In the genomic region with DNA sequence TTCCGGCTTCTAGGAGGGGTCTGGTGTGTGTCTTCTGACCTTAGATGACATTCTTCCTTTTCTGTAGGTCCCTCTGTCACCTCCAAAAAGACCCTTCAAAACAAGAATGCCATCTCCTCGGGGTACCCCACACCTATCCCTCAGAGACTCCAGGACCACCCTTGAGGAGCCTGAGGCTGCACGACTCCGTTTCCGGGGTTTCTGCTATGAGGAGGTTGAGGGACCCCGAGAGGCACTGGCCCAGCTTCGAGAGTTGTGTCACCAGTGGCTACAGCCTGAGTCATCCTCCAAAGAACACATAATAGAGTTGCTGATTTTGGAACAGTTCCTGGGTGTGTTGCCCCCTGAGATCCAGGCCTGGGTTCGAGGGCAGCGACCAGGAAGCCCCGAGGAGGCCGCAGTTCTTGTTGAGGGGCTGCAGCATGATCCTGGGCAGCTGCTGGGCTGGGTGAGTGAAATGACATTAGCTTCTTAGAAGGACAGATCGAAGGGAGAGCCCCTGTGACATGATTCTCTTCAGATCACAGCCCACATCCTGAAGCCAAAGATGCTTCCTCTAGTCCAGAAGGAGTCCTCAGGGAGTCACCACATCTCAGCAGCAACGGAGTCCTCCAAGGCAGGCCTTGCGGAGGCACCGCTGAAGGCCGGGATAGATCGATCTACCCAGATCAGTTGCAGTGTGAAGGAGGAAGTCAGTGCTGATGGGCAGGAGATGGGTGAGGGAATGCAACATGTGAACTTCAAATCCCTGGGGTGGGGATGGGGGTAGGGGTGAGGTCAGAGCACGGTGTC, we compare ENCODE assay signal across 8 mouse cellular contexts. TPM values are rescaled to one million over a fixed set of nuclear protein-coding genes. Genes with fewer than 3 reads are reported as not detected.
DNase-seq lines count a peak whose midpoint lies in the region; ATAC-seq and TF ChIP-seq lines count a peak whose summit lies in the region.

No protein-coding gene starts in this region.

- no peak for TF ChIP-seq CTCF in testis, adult 2 months (IDR thresholded peaks at IDR 0.05; ENCODE audit: control insufficient read depth, insufficient read depth, insufficient replicate concordance, low read depth, low read length)
- no peak for TF ChIP-seq CTCF in stomach, postnatal 0 days (IDR thresholded peaks at IDR 0.05; ENCODE audit: low read depth)

- H3K4me1 ChIP-seq in testis, adult 2 months (ENCODE audit: control insufficient read depth, insufficient read depth, low read length) = peaks cover 9% of the 10 kb centered on the region
- peaks cover 7% of the 10 kb centered on the region for H3K4me1 ChIP-seq in limb, embryonic 14.5 days (ENCODE audit: control insufficient read depth, insufficient read depth, low read length)
- no peaks in the 10 kb centered on the region for H3K4me1 ChIP-seq in stomach, postnatal 0 days (replicated peaks; ENCODE audit: control insufficient read depth, insufficient read depth)

- no peaks in the 10 kb centered on the region for H3K27me3 ChIP-seq in testis, adult 2 months (ENCODE audit: control insufficient read depth, insufficient read depth, low read length)
- H3K27me3 ChIP-seq in limb, embryonic 14.5 days (ENCODE audit: control insufficient read depth, insufficient read depth, low read length) = no peaks in the 10 kb centered on the region
- H3K27me3 ChIP-seq in stomach, postnatal 0 days (ENCODE audit: control insufficient read depth, insufficient read depth, low read length) = no peaks in the 10 kb centered on the region

- no peak for TF ChIP-seq POLR2A in testis, adult 2 months (IDR thresholded peaks at IDR 0.05; ENCODE audit: control insufficient read depth, low read depth, low read length)
- no peak for TF ChIP-seq POLR2A in limb, embryonic 14.5 days (IDR thresholded peaks at IDR 0.05; ENCODE audit: borderline replicate concordance, extremely low read depth, insufficient read depth, insufficient read length)

- no peaks in the 10 kb centered on the region for H3K9me3 ChIP-seq in limb, embryonic 14.5 days (ENCODE audit: control insufficient read depth, low read length)
- no peaks in the 10 kb centered on the region for H3K9me3 ChIP-seq in stomach, postnatal 0 days (ENCODE audit: control insufficient read depth, low read length)

- DNase-seq in adrenal gland, adult (ENCODE audit: inconsistent age in 2 of 2, low spot score in 1 of 2) = peak; percentile 43 to 66
- DNase-seq in adrenal gland, postnatal 36 days = no peak
- DNase-seq in testis, postnatal 14 days (ENCODE audit: low spot score) = no peak
- DNase-seq in limb, embryonic 14.5 days (ENCODE audit: low spot score) = no peak
- no peak for DNase-seq in stomach, postnatal 0 days (ENCODE audit: low spot score)
- DNase-seq in embryo, embryonic 10.5 days (ENCODE audit: low spot score) = no peak

- no peak for ATAC-seq in limb, embryonic 14.5 days (ENCODE audit: low FRiP score, low read depth)
- ATAC-seq in stomach, postnatal 0 days (ENCODE audit: low FRiP score, low TSS enrichment) = no peak
- no peak for ATAC-seq in inflammation-experienced regulatory T-cells, adult 6 months

- peak overlapping the region; percentile 64 for H3K4me2 ChIP-seq in limb, embryonic 14.5 days (replicated peaks; ENCODE audit: low read depth, low read length, severe bottlenecking)
- peak overlapping the region; percentile 66 for H3K4me2 ChIP-seq in stomach, postnatal 0 days (replicated peaks; ENCODE audit: low read depth)

- peak overlapping the region; percentile 91 for H3K4me3 ChIP-seq in testis, adult 2 months (ENCODE audit: control insufficient read depth, low read depth, low read length)
- peak overlapping the region; percentile 60 for H3K4me3 ChIP-seq in limb, embryonic 14.5 days (replicated peaks; ENCODE audit: low read length)
- H3K4me3 ChIP-seq in stomach, postnatal 0 days (ENCODE audit: low read depth, low read length) = no peak overlapping the region

- no peak for TF ChIP-seq EP300 in stomach, postnatal 0 days (optimal IDR thresholded peaks at IDR 0.05)

- H3K36me3 ChIP-seq in testis, adult 2 months (ENCODE audit: control insufficient read depth, insufficient read depth, low read length) = no peaks in the 10 kb centered on the region; the same call in 1 of the 2 replicates
- peaks cover 5% of the 10 kb centered on the region; the same call in 1 of the 2 replicates for H3K36me3 ChIP-seq in limb, embryonic 14.5 days (ENCODE audit: control insufficient read depth, insufficient read depth, low read length)
- H3K36me3 ChIP-seq in stomach, postnatal 0 days (ENCODE audit: control insufficient read depth, insufficient read depth, low read length) = no peaks in the 10 kb centered on the region; the same call in 1 of the 2 replicates

- H3K9ac ChIP-seq in limb, embryonic 14.5 days (ENCODE audit: low read depth, low read length, severe bottlenecking) = peak overlapping the region; percentile 59
- H3K9ac ChIP-seq in stomach, postnatal 0 days (ENCODE audit: low read length) = 0 out of 2 replicates have a peak overlapping the region, but pooled peaks have one; percentile 70

- no peak overlapping the region for H3K27ac ChIP-seq in testis, adult 2 months (ENCODE audit: control insufficient read depth, insufficient read depth, low read depth, low read length)
- peak overlapping the region; percentile 91; the same call in 1 of the 2 replicates for H3K27ac ChIP-seq in limb, embryonic 14.5 days (replicated peaks; ENCODE audit: low read depth, low read length)
- H3K27ac ChIP-seq in stomach, postnatal 0 days (replicated peaks) = 0 out of 2 replicates have a peak overlapping the region, but pooled peaks have one; percentile 89

- 77% methylated on average over 18 of the region's 18 CpGs for WGBS in limb, embryonic 14.5 days
- 80% methylated on average over 18 of the region's 18 CpGs for whole genome bisulfite sequencing in stomach, postnatal 0 days

RNA-seq across cellular contexts. Expression of gene Zfp446, which starts 1.5 kb away (rescaled TPM):
- 1 to 10 TPM; 5.9 to 7.6 TPM for total RNA-seq in adrenal gland, postnatal 36 days (2021)
- polyA plus RNA-seq in testis, adult 2 months (2012; rRNA removed) = 8.4 and 8.7 TPM in 2 replicates
- 10.1 and 12.5 TPM in 2 replicates for polyA plus RNA-seq in limb, embryonic 14.5 days (2012; rRNA removed)
- polyA plus RNA-seq in limb, embryonic 14.5 days (2014; fragmentation: Nextera tagmentation; extraction: Ambion mirVana) = 3.5 and 5.4 TPM in 2 replicates
- polyA plus RNA-seq in stomach, postnatal 0 days (2015; fragmentation: Nextera tagmentation; extraction: Ambion mirVana) = 2.1 and 2.5 TPM in 2 replicates
- polyA plus RNA-seq in inflammation-experienced regulatory T-cells, adult 6 months (2017; shearing (Covaris generic)) = 1 to 10 TPM; 2.7 to 5.9 (median 4.1) TPM

RNA-seq across cellular contexts. Expression of gene Zfp324, which starts 13.5 kb away (rescaled TPM):
- total RNA-seq in adrenal gland, postnatal 36 days (2021) = 1 to 10 TPM; 9.3 to 9.5 TPM
- 0.60 and 0.75 TPM in 2 replicates for polyA plus RNA-seq in testis, adult 2 months (2012; rRNA removed)
- polyA plus RNA-seq in limb, embryonic 14.5 days (2012; rRNA removed) = 9.8 and 12.0 TPM in 2 replicates
- 9.5 and 11.4 TPM in 2 replicates for polyA plus RNA-seq in limb, embryonic 14.5 days (2014; fragmentation: Nextera tagmentation; extraction: Ambion mirVana)
- polyA plus RNA-seq in stomach, postnatal 0 days (2015; fragmentation: Nextera tagmentation; extraction: Ambion mirVana) = 4.4 and 4.6 TPM in 2 replicates
- polyA plus RNA-seq in inflammation-experienced regulatory T-cells, adult 6 months (2017; shearing (Covaris generic)) = 1 to 10 TPM; 1.8 to 3.6 (median 2.6) TPM

RNA-seq across cellular contexts. Expression of gene Slc27a5, which starts 18.9 kb away (rescaled TPM):
- under 1 TPM in 1 of 2 experiments, not detected in 1; 0.20 TPM for total RNA-seq in adrenal gland, postnatal 36 days (2021)
- polyA plus RNA-seq in testis, adult 2 months (2012; rRNA removed) = 0.06 and 0.14 TPM in 2 replicates
- polyA plus RNA-seq in limb, embryonic 14.5 days (2012; rRNA removed) = 0.23 and 0.26 TPM in 2 replicates
- not detected in 2 replicates for polyA plus RNA-seq in limb, embryonic 14.5 days (2014; fragmentation: Nextera tagmentation; extraction: Ambion mirVana)
- 0.13 and 0.25 TPM in 2 replicates for polyA plus RNA-seq in stomach, postnatal 0 days (2015; fragmentation: Nextera tagmentation; extraction: Ambion mirVana)
- 1 to 10 TPM in 1 of 3 experiments, under 1 TPM in 2; 0.41 to 1.2 (median 0.64) TPM for polyA plus RNA-seq in inflammation-experienced regulatory T-cells, adult 6 months (2017; shearing (Covaris generic))

RNA-seq across cellular contexts. Expression of gene Trim28, which starts 19.8 kb away (rescaled TPM):
- 100 to 1,000 TPM; 221 to 229 TPM for total RNA-seq in adrenal gland, postnatal 36 days (2021)
- 507 and 516 TPM in 2 replicates for polyA plus RNA-seq in testis, adult 2 months (2012; rRNA removed)
- polyA plus RNA-seq in limb, embryonic 14.5 days (2012; rRNA removed) = 610 and 816 TPM in 2 replicates
- polyA plus RNA-seq in limb, embryonic 14.5 days (2014; fragmentation: Nextera tagmentation; extraction: Ambion mirVana) = 408 and 456 TPM in 2 replicates
- 93.7 and 105 TPM in 2 replicates for polyA plus RNA-seq in stomach, postnatal 0 days (2015; fragmentation: Nextera tagmentation; extraction: Ambion mirVana)
- 10 to 100 TPM; 42.1 to 76.8 (median 57.0) TPM for polyA plus RNA-seq in inflammation-experienced regulatory T-cells, adult 6 months (2017; shearing (Covaris generic))

RNA-seq across cellular contexts. Expression of gene Zbtb45, which starts 30.7 kb away (rescaled TPM):
- total RNA-seq in adrenal gland, postnatal 36 days (2021) = 10 to 100 TPM; 11.7 to 13.6 TPM
- polyA plus RNA-seq in testis, adult 2 months (2012; rRNA removed) = 4.3 and 5.6 TPM in 2 replicates
- polyA plus RNA-seq in limb, embryonic 14.5 days (2012; rRNA removed) = 29.3 and 46.7 TPM in 2 replicates
- 25.5 and 25.8 TPM in 2 replicates for polyA plus RNA-seq in limb, embryonic 14.5 days (2014; fragmentation: Nextera tagmentation; extraction: Ambion mirVana)
- polyA plus RNA-seq in stomach, postnatal 0 days (2015; fragmentation: Nextera tagmentation; extraction: Ambion mirVana) = 8.5 and 9.5 TPM in 2 replicates
- polyA plus RNA-seq in inflammation-experienced regulatory T-cells, adult 6 months (2017; shearing (Covaris generic)) = 1 to 10 TPM; 5.4 to 8.0 (median 6.5) TPM

Comparison
In these comparisons a context has a peak if more than half of its experiments do, and no peak if none do; other contexts are left out.
1. DNase-seq: peak in adrenal gland, adult (2 of 2); none in adrenal gland, postnatal 36 days (0 of 2), testis, postnatal 14 days (single experiment), limb, embryonic 14.5 days (single experiment), stomach, postnatal 0 days (single experiment) and embryo, embryonic 10.5 days (single experiment).